Mouse (Mus musculus): Measurements from ENCODE around the gene Tspan6. TPM values are rescaled to one million over a fixed set of nuclear protein-coding genes. Genes with fewer than 3 reads are reported as not detected.

The Tspan6 gene
- polyA plus RNA-seq (2015; fragmentation: Nextera tagmentation; extraction: Ambion mirVana) = 192 and 348 TPM in 2 replicates

DNA sequence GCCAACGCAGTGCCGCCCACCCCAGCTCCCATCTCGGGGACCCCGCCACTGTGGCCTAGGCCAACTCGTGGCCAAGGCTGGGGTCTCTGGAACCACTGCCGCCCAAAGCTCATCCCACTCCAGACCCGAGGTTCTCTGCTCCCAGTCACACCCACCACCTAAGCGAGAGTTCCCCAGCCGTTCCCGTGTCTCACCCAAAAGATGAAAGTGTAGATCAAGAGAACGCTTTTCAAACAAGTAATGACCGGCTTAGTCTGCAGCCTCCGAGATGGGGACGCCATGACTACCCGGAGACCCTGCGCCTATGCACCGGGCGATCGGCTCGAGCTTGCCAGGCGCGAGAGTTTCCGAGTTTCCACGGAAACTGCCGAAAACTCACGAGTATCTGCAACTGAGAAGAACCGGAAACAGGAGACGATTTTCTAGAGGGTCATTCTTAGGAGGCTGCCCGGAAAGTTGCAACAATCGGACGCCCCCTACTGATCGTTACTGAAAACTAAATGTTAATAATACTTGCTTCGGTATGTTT lies at the start of gene Tspan6:
Tspan6 (minus strand) TSS at position 416 of the 529 bp plus-strand sequence.

GRCm38 (mm10) chrX:133908261-133908660 lies 10.0 kb upstream of the Tspan6 start, which contains the start of gene Srpx2:
Srpx2 (plus strand) TSS chrX:133908426.

GRCm38 (mm10) chrX:133850680-133851079 lies 47.5 kb downstream of the Tspan6 start, which contains the start of gene Tnmd:
Tnmd (plus strand) TSS chrX:133850980.

Other genes starting within 250 kb of the Tspan6 start
- 2.9 and 4.7 TPM in 2 replicates for gene Pcdh19, start 209.4 kb downstream of the Tspan6 start, polyA plus RNA-seq (2015; fragmentation: Nextera tagmentation; extraction: Ambion mirVana)
- gene Tnmd, start 47.4 kb downstream of the Tspan6 start, polyA plus RNA-seq (2015; fragmentation: Nextera tagmentation; extraction: Ambion mirVana) = 2.4 and 7.1 TPM in 2 replicates
- gene Srpx2, start 10.0 kb upstream of the Tspan6 start, polyA plus RNA-seq (2015; fragmentation: Nextera tagmentation; extraction: Ambion mirVana) = 4.3 and 9.6 TPM in 2 replicates
- 21.8 and 42.2 TPM in 2 replicates for gene Sytl4, start 83.4 kb upstream of the Tspan6 start, polyA plus RNA-seq (2015; fragmentation: Nextera tagmentation; extraction: Ambion mirVana)
- gene Cstf2, start 160.8 kb upstream of the Tspan6 start, polyA plus RNA-seq (2015; fragmentation: Nextera tagmentation; extraction: Ambion mirVana) = 16.1 and 16.9 TPM in 2 replicates

All from adrenal gland, postnatal 0 days (tissue).